Mouse (Mus musculus) neural tube, embryonic 13.5 days (tissue): ENCODE measurements around the gene Megf9. TPM values are rescaled to one million over a fixed set of nuclear protein-coding genes. Genes with fewer than 3 reads are reported as not detected.
A peak's percentile ranks its signal among the peaks of the same experiment; 100 is the strongest.

ENCODE experiments used
- ATAC-seq: fragments of 200-750 bp; cut with Nextera tagmentation; 2 replicates; pipeline ENCODE4 v1.8.0; 2017; ENCODE audit warnings: low read depth, mild to moderate bottlenecking, moderate TSS enrichment, moderate library complexity
- H3K27ac ChIP-seq: fragments of 300-500 bp; sonication (generic); replicated peaks from 2 replicates; pipeline ENCODE4 v1.5.1; 2015; ENCODE audit warnings: moderate library complexity, mild to moderate bottlenecking, inconsistent platforms
- H3K27me3 ChIP-seq: fragments of 300-500 bp; sonication (generic); 2 replicates; pipeline ENCODE4 v1.6.1; 2015; ENCODE audit warnings: mild to moderate bottlenecking, inconsistent platforms
- H3K36me3 ChIP-seq: fragments of 300-500 bp; sonication (generic); 2 replicates; pipeline ENCODE4 v1.6.1; 2015; ENCODE audit warnings: mild to moderate bottlenecking, inconsistent platforms
- H3K4me1 ChIP-seq: fragments of 300-500 bp; sonication (generic); replicated peaks from 2 replicates; pipeline ENCODE4 v1.6.1; 2015; ENCODE audit warnings: inconsistent platforms
- H3K4me2 ChIP-seq: fragments of 300-500 bp; sonication (generic); 2 replicates; pipeline ENCODE4 v1.6.1; 2015; ENCODE audit warnings: inconsistent platforms, mild to moderate bottlenecking, moderate library complexity
- H3K4me3 ChIP-seq: fragments of 300-500 bp; sonication (generic); 2 replicates; pipeline ENCODE4 v1.5.1; 2015; ENCODE audit warnings: mild to moderate bottlenecking, inconsistent platforms
- H3K9ac ChIP-seq: fragments of 300-500 bp; sonication (generic); 2 replicates; pipeline ENCODE4 v1.6.1; 2015; ENCODE audit warnings: moderate library complexity, mild to moderate bottlenecking, inconsistent platforms
- H3K9me3 ChIP-seq: fragments of 300-500 bp; sonication (generic); 2 replicates; pipeline ENCODE4 v1.6.1; 2016; ENCODE audit warnings: inconsistent platforms
- WGBS: fragments of 180-500 bp; shearing (Covaris S2); methylation state at CpG from one replicate; pipeline ENCODE4 v1.1.7; 2015; 5-methylcytosine and 5-hydroxymethylcytosine counted together
- polyA plus RNA-seq: library from polyadenylated mRNA; unstranded; fragments of >200 nt; fragmentation: Nextera tagmentation; extraction: Ambion mirVana; gene quantifications from 2 replicates; pipeline ENCODE4 v1.2.1, GENCODE M21; 2015

Megf9 gene
- polyA plus RNA-seq, 1 experiment from 2014 or later: 28.0 TPM

DNA sequence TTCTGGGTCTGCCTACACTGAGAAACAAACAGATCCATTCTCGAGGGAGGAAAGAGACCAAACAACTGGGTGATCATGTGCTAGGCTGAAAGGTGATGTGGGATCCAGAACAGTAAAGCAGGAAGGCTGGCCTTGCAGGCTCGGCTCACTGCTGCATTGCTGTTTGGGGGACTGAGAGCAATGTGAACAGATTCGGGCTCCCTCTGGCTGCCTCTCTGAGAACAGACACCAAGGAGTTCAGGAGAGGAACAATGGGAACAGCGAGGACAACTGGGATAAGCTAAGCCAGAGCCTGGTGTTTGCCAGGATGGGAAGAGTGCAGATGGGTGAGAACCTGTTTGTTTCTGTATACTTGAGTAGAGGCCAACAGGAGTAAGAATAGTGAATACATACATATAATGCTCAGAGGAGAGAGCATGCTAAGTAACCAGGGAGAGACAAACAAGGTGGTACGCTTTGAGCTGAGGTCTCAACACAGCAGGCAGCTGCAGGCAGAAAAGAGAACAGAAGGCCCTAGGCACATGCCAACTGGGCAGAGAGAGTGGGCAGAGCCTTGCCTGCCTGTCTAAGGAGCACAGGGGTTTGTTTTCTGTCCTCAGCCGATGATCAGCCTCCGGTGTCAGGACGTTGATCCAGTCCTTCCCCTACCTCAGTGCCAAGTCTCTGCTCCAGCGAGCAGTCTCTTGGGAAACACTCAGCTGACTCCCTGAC lies 132.5 kb downstream of the Megf9 start:
- ATAC-seq: peak; percentile 76
- Histone ChIP-seq H3K36me3 (peaks cover 26% of the 10 kb centered on the region), H3K9ac (0 out of 2 replicates have a peak overlapping the region, but pooled peaks have one; percentile 6), H3K27ac (peak overlapping the region; percentile 67), H3K4me1 (peaks cover 41% of the 10 kb centered on the region), H3K4me2 (no peak overlapping the region), H3K27me3 (no peaks in the 10 kb centered on the region), H3K4me3 (no peak overlapping the region), H3K9me3 (no peaks in the 10 kb centered on the region)
- 63% methylated on average over 9 of the region's 9 CpGs for WGBS

- Histone ChIP-seq H3K27me3 (no peaks in the 10 kb centered on the region), H3K9me3 (no peaks in the 10 kb centered on the region), H3K27ac (peak overlapping the region; percentile 75), H3K4me3 (no peak overlapping the region), H3K4me1 (peaks cover 35% of the 10 kb centered on the region), H3K36me3 (peaks cover 26% of the 10 kb centered on the region), H3K9ac (no peak overlapping the region), H3K4me2 (no peak overlapping the region)
- no peak for ATAC-seq
- 80% methylated on average over 5 of the region's 5 CpGs for WGBS
These were observed 135.3 kb downstream of the Megf9 start for GRCm38 (mm10) chr4:70399476-70399875.

GRCm38 (mm10) chr4:70399074-70399473 lies 135.7 kb downstream of the Megf9 start:
- Histone ChIP-seq H3K4me3 (no peak overlapping the region), H3K4me2 (no peak overlapping the region), H3K36me3 (peaks cover 26% of the 10 kb centered on the region), H3K9me3 (no peaks in the 10 kb centered on the region), H3K27ac (peak overlapping the region; percentile 75), H3K4me1 (peaks cover 35% of the 10 kb centered on the region), H3K9ac (no peak overlapping the region), H3K27me3 (no peaks in the 10 kb centered on the region)
- ATAC-seq: 0 out of 2 replicates have a peak, but pooled peaks have one; percentile 52
- 65% methylated on average over 2 of the region's 2 CpGs for WGBS

DNA sequence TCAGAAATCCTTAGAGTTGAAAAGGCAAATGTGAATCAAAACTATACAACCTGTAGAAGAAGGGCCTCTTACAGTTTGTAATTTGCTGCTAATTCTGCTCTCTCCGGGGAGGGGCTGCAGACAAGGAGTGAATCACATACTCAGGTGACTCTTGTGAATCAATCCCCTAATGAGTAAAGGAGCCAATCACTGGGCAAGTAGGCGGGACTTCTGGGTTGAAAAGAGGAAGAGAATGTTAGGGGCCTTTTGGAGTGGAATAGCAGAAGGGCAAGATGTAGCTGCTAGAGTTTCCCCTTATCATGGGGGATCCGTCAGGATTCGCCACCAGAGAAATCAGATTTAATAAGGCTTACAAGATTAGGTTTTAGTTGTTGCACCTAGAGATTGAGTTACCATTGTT lies 136.7 kb downstream of the Megf9 start:
- Histone ChIP-seq H3K27me3 (no peaks in the 10 kb centered on the region), H3K9ac (no peak overlapping the region), H3K36me3 (peaks cover 30% of the 10 kb centered on the region), H3K9me3 (no peaks in the 10 kb centered on the region), H3K4me2 (no peak overlapping the region), H3K4me3 (no peak overlapping the region), H3K4me1 (peaks cover 35% of the 10 kb centered on the region), H3K27ac (peak overlapping the region; percentile 84)
- 81% methylated on average over 4 of the region's 4 CpGs for WGBS
- no peak for ATAC-seq

- no peak overlapping the region for H3K27ac ChIP-seq
- H3K4me1 ChIP-seq: peaks cover 30% of the 10 kb centered on the region
- no peak for ATAC-seq
These were observed 138.1 kb downstream of the Megf9 start for GRCm38 (mm10) chr4:70396701-70397100.

GRCm38 (mm10) chr4:70394736-70395135 lies 140.1 kb downstream of the Megf9 start:
- Histone ChIP-seq H3K4me2 (no peak overlapping the region), H3K27ac (no peak overlapping the region), H3K9me3 (no peaks in the 10 kb centered on the region), H3K4me3 (no peak overlapping the region), H3K9ac (no peak overlapping the region), H3K27me3 (no peaks in the 10 kb centered on the region), H3K36me3 (peaks cover 11% of the 10 kb centered on the region), H3K4me1 (peaks cover 30% of the 10 kb centered on the region)
- ATAC-seq: no peak
- WGBS: 90% methylated on average over 2 of the region's 2 CpGs

More at GRCm38 (mm10) chr4:70396701-70397100, 138.1 kb downstream of the Megf9 start:
- Histone ChIP-seq H3K4me3 (no peak overlapping the region), H3K27me3 (no peaks in the 10 kb centered on the region), H3K9me3 (no peaks in the 10 kb centered on the region), H3K9ac (no peak overlapping the region), H3K36me3 (peaks cover 22% of the 10 kb centered on the region), H3K4me2 (no peak overlapping the region)
- 93% methylated on average over 5 of the region's 5 CpGs for WGBS

- peaks cover 4% of the 10 kb centered on the region for H3K36me3 ChIP-seq
- no peak overlapping the region for H3K4me2 ChIP-seq
- WGBS: 85% methylated on average over 11 of the region's 11 CpGs
- H3K4me3 ChIP-seq: no peak overlapping the region
- no peak for ATAC-seq
- peaks cover 10% of the 10 kb centered on the region for H3K4me1 ChIP-seq
- no peak overlapping the region for H3K9ac ChIP-seq
- no peaks in the 10 kb centered on the region for H3K9me3 ChIP-seq
- H3K27me3 ChIP-seq: no peaks in the 10 kb centered on the region
- peak overlapping the region; percentile 52; the same call in 1 of the 2 replicates for H3K27ac ChIP-seq
These were observed 142.9 kb downstream of the Megf9 start for GRCm38 (mm10) chr4:70391760-70392372.

GRCm38 (mm10) chr4:70391073-70391472 lies 143.7 kb downstream of the Megf9 start:
- ATAC-seq: no peak
- WGBS: 94% methylated on average over 9 of the region's 9 CpGs
- Histone ChIP-seq H3K36me3 (peaks cover 4% of the 10 kb centered on the region), H3K9me3 (no peaks in the 10 kb centered on the region), H3K27ac (peak overlapping the region; percentile 52; the same call in 1 of the 2 replicates), H3K4me2 (no peak overlapping the region), H3K27me3 (no peaks in the 10 kb centered on the region), H3K4me3 (no peak overlapping the region), H3K4me1 (peaks cover 10% of the 10 kb centered on the region), H3K9ac (no peak overlapping the region)

DNA sequence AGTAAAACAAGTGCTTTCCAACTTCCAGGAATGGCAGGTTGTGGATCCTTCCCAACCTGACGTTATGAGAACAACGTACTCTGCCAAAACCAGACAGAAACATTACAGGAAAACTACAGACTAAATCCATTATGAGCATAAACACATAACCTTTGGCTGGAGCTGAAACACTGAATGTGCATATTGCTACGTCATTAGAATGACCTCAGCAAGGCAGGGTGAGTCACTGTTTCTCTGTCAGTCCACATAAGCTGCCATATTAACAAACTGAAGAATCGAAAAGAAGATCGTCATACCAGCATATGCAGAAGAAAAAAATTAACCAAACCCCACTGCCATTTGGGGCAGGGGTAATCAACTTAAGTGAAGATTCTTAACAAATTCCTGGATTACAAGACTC lies 148.6 kb downstream of the Megf9 start:
- no peak overlapping the region for H3K4me3 ChIP-seq
- 94% methylated on average over 5 of the region's 5 CpGs for WGBS
- H3K4me2 ChIP-seq: no peak overlapping the region
- H3K9me3 ChIP-seq: no peaks in the 10 kb centered on the region
- H3K27ac ChIP-seq: no peak overlapping the region
- no peaks in the 10 kb centered on the region for H3K27me3 ChIP-seq
- peaks cover 2% of the 10 kb centered on the region for H3K4me1 ChIP-seq
- no peaks in the 10 kb centered on the region; the same call in 1 of the 2 replicates for H3K36me3 ChIP-seq
- H3K9ac ChIP-seq: no peak overlapping the region
- no peak for ATAC-seq

GRCm38 (mm10) chr4:70377359-70377758 lies 157.4 kb downstream of the Megf9 start:
- no peak for ATAC-seq
- WGBS: 61% methylated on average over 4 of the region's 4 CpGs
- Histone ChIP-seq H3K27ac (no peak overlapping the region), H3K27me3 (no peaks in the 10 kb centered on the region), H3K4me2 (no peak overlapping the region), H3K9me3 (no peaks in the 10 kb centered on the region), H3K4me3 (no peak overlapping the region), H3K4me1 (no peaks in the 10 kb centered on the region), H3K36me3 (peaks cover 35% of the 10 kb centered on the region), H3K9ac (no peak overlapping the region)
